Mouse (Mus musculus): ENCODE measurements around the gene Bet1l.

DNA sequence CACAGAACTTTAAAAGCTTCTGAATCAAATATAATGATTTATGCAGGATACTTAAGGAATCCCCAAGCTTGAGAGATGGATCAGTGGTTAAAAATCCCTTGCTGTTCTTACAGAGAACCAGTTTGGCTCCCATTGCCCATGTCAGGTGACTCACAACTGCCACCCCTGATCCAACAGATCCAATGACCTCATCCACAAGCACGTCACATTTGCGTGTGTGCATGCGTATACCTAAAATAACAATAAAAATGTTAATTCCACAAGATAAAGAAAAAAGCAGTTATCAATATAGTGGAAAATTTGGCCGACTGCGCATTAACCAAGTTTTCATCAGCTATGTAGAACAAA is 36.1 kb downstream of the Bet1l start:
- TF ChIP-seq CTCF (IDR thresholded peaks at IDR 0.05; ENCODE audit: control insufficient read depth, insufficient read depth, low read length) (no peak), POLR2A (IDR thresholded peaks at IDR 0.05; ENCODE audit: borderline replicate concordance, control insufficient read depth, low read depth, low read length) (no peak)

Data from bone marrow, adult 2 months (tissue).